Mouse (Mus musculus) heart, postnatal 10 days (tissue): ENCODE measurements around the gene Zic4. TPM values are rescaled to one million over a fixed set of nuclear protein-coding genes. Genes with fewer than 3 reads are reported as not detected.

Source experiments
- DNase-seq, 2 experiments: peaks; one replicate each; pipeline ENCODE4 v3.0.0; 2021
- intact Hi-C: fragments of 180-260 bp; cut with DNase I; formaldehyde crosslinking; loops from one replicate; pipeline ENCODE4 v1.15.1; 2025
- total RNA-seq, 2 experiments: library from RNA; stranded (reverse); gene quantifications; 2 replicates each; pipeline ENCODE4 v1.2.3; 2021

The Zic4 gene
- total RNA-seq, 2 experiments from 2014 or later = not detected

DNA sequence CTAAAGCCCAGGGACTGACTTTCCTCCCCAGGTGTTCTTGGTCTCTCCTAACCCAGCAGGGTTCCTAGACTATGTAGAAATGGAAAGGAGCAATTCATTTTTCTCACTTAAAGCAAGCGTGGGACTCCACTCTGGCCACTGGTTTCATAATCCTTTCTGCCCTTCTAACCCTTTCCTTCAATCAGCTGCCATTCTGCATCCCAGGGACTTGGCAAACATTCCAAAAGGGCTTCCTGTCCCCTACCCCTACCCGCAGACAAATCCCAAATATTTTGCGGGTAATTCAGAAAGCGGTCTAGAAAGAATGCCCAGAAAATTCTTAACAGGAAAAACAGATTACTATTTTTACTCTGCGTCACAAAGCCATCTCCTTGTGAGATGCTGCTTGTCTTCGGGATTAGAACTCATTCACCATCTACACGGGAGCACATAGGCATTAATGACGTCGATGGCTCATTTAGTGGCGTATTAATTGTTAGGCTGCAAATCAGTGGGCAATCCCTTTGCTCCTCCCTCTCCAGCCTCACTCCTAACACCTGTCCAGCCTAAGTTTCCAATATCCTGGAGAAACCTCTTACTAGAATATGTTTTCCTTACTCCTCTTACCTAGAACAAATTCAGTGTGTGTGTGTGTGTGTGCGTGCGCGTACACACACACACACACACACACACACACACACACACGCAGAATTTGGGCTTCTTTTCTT, 33.0 kb downstream of the Zic4 start:
- intact Hi-C loops = no loop called here
- no peak for DNase-seq

DNA sequence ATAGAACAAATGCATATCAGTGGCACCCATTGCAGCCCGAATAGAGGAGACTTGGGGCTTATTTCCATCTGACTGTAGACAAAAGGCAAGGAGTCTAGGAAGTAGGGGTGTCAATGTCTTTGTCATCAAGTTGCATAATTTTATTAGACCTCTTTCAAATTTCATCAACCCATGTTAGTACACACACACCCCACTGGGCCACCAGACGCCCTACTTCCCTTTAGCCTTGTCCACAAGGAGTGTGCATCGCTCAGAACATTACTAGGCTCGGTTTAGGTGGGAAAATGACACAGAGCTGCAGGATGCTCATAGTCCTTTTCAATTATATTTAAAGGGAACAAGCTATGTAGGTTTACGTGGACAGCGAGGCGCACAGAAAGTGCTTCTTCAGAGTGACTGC, 37.8 kb downstream of the Zic4 start:
- DNase-seq = no peak
- intact Hi-C loops = no loop called here

DNA sequence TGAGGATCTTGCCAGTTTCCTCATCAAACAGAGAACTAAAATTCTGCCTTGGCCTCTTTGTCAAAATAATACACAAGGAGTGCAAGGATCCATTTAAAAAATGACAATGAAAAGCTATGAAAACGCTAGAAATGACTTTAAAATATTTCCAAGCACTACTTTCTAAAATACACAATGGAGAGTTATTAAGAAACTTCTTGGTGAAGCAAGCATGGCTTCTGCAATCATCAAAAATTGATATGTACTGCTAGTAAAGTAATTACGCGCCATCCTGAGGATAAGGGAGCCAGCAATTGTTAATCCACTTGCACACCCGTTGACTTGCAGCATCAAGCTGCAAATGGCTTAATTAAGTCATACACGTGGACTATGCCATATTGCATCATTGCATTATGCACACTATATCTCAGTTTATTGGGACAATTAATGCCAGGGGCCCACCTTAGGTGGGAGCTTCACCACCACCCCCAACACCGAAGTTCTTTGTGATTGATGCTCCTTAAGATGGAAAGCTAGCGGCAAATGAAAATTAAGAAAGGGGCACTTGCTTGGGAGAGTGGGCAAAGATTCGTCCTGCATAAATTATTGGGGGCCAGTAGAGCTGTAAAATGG, 38.4 kb downstream of the Zic4 start:
- intact Hi-C loops = no loop called here

DNA sequence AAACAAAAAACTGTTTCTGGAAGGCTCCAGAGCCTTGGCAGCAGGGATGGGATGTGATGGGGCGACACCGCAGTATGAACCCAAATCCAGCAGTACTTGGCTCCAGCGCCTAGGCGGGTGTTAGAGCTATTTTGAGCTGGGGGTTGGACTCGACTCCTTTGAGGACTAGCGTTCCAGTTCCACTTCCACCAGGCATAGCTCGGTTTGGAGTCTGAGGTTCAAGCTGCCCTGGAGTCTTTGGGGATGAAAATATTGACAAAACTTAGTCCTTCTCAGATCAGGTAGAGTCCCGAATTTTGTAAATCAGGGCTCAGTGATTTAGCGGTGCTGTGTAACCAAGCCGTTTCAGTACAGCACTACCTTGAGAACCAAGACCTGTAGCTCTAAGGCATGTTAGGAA, 39.3 kb downstream of the Zic4 start:
- intact Hi-C loops = no loop called here
- DNase-seq = no peak

More for the DNA sequence above, 38.4 kb downstream of the Zic4 start:
- DNase-seq = no peak

DNA sequence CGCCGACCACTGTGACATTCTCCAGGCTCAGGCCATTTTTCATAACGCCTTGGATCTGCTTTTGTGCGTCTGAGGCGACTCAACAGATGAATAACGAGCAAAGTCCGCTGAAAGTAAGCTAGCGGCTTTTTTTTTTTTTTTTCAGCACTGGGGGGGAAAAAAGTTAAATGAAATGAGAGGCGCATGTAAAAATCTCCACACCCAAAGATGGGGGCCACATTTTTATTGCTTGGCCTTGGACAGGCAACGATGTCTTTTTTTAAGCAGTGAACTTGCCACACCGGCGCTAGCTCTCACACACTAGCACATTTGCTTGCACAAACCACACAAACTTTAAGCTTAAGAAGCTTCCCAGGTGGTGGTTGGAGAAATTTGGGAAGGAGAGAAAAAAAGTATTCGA, 42.0 kb downstream of the Zic4 start:
- intact Hi-C loops = no loop called here
- no peak for DNase-seq

DNA sequence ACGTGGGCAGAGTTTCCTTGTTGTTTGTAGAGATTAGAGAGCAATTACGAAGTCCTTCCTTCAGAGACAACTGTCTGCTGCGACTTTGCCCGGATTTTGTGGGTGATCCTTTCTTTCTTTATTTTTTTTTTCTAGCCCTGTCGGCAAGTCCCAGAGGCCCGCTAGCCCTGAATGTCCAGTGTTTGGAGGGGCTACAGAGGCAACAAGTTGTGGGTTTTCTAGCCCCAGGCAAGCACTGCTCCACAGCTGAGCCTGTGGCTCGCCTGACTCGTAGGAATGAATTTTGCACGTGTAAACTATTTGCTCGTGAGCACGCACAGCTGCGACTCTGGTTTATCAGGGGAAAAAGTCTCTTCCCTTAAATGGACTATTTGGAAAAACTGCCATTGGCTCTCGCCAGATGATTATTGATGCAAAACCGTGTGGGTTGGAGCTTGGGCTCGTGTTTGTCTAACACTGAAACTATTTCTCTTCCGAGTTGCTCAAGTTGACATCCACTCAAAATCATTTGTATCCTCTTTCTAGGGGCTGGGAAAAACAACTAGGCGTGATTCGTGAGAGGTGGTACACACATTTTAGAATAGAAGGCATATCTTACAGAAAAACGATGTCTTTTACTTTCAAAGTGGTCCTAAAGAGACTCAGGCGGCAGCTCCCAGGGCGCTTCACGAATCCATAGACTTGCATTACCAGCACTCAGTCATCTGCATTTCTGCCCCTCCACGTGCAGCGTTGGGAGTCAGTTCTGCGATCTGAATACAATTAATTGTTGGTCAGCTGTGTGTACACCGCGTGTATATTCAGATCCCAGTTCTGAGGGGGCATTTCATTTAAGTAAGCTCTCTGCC, 42.9 kb downstream of the Zic4 start:
- DNase-seq = no peak
- intact Hi-C loops = no loop called here

DNA sequence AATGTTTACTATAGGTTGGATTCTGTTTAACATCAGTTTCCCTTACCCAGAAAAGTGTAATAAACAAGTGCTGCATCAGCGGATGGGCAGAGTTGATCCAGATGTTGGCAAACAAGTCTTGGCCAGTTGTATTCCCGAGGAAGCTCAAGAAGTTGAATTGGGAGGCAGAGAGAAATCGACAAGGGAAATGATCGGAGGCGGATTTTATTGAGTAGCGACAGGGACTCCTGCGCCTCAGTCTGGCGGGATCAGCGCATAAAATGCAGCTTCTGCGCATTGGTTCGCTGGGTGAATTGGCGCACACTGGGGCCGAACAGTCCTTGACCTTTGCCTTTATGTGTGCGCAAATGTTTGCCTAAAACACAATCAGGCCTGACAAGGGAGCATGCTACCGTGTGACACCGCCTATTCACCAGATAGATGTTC, 43.6 kb downstream of the Zic4 start:
- no peak for DNase-seq
- intact Hi-C loops = no loop called here

DNA sequence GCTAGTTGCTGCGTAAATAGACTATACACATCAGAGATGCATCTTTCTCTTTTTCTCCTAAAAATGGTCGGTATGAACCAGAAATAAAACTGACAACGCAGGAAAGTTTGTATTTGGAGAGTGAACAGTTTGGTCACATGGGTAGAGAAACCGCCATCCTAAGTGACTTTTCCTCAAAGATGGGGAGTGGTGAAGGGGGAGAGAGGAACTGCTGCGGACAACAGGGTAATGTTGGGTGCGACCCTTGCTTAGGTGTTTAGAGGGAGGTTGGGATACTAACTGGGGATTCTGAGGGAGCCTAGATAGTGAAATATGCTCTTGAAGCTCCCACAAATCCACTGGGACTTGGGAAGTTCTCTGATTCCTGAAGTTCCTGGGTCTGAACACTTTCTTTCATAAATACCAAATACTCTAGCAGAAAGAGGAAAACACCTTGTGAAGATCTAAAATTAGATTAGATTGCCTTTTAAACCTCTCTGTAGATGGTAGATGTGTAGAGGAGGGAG, 44.1 kb downstream of the Zic4 start:
- intact Hi-C loops = no loop called here

DNA sequence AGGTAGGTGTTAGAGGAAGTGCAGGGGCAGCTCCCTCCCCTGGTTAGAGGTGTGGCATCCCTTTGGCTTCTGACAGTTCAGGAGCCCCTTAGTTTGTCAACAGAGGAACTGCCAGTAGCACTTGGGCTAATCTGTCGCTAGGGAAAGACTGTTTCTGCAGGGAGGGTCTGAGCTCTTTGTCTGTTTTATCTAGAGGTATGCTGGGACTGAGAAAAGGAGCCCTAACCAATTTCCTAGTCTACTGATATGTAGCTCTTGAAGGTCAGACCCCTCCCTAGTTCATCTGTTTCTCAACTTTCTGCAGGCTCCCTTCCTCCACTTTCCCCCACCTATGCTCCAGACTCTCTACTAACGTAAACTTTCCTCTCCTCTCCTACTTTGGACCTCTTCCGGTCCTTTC, 47.6 kb downstream of the Zic4 start:
- no peak for DNase-seq
- intact Hi-C loops = no loop called here

More for the DNA sequence above, 44.1 kb downstream of the Zic4 start:
- no peak for DNase-seq

DNA sequence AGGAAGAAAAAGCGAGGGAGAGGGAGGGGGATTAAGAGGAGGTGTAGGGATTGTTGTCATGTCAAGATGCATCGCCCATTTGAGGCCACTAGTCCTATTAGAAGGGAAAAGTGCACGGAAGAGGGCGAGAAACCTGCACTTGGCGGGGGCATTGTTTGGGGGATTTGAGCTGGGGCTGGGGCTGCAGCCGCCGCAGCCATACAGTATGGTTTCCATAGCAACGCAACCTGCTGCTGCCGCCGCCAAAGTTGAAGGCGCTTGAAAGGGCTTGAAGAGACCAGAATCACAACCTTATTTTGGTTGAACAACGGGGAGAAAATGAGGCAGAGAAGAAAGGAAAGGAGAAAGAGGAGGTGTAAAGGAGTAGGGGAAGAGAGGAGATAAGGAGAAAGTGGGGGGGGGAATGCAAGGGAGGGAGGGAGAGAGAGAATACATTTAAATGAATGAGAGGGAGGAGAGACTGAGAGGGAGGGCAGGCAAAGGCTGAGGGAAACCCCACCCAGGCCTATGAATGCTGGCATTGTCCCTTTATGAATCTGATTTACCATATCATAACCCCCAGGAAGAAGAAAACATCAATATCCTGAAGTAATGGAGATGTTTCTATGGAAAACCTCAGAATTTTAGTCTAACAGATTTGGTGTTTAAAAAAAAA, 51.9 kb downstream of the Zic4 start:
- no peak for DNase-seq
- intact Hi-C loops = no loop called here

DNA sequence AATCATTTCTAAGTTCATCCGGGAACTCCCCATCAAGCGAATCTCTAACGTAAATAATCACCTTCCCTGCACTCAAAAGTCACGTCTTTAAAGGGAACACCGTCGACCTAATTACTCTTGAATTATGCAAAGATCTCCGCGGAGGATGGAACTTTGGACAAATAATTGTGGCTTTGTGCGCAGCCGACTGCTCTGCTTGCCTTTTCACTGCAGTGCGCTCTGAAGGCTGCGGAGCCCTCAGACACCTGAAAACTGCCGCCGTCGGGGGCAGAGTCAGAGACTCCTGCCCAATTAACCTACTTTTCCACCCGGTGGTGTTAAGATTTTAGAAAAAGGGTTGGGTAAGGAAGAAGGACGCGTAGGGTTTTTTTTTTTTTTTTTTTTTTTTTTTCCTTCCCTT, 58.2 kb downstream of the Zic4 start:
- DNase-seq = no peak
- intact Hi-C loops = no loop called here

Other genes starting within 250 kb of the Zic4 start
- gene Zic1, start 3.4 kb downstream of the Zic4 start, total RNA-seq = under 1 TPM; 0.10 to 0.12 TPM